Mouse (Mus musculus): Measurements from ENCODE around the gene Rpusd4.
A peak's percentile ranks its signal among the peaks of the same experiment; 100 is the strongest.

Gene Rpusd4

DNA sequence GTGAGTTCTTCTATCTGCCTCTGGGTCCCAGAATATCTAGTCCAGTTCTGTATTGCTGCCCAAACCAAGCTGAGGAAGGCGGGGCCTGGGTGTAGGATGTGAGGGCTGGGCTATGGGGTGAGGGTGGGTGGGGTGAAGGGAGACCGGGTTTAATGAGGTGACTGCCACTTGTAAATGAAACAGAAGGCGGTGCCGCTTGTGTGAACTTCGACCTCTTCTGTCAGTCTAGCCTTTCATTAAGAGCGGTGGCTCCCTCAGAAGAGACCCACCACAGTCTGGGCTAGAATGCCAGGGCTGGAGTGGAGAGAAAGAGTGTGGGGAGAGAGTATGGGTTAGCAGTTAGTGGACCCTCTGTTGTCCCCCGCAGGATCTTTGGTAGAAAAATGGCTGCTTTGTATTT is 22.3 kb downstream of the Rpusd4 start:
- peak; percentile 67 for DNase-seq

DNA sequence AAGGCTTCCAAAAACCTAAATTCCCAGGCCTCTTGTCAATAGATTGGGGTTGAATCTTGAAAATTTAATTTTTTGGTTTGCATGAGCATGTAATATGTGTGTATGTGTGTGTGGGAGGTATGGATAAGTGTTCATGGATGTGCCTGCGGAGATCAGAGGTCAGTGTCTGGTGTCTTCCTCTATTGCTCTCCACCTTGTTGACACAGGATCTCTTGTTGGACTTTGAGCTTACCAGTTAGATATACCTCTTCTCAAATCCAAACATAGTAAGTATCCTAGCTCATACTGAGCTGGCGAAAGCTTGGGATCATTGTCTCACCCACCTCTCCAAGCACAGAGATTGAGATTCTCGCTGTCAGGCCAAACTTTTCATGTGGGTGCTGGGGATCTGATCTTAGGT is 22.8 kb downstream of the Rpusd4 start:
- no peak for DNase-seq

DNA sequence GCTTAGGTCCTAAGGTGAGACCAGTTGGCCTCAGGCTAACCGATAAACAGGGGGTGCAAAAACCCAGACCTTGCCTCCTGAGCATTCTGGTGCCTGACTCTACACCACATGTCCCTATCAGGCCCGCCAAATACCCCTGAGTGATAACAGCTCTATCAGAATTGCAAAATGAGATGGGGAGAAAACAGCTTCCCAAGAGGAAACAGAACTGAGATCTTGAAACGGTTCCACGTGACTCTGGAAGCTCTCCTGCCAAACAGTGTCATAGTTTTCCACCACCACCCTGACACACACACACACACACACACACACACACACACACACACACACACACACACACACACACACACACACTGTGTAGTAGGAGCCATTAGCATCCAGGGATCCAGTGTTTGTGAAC is 23.3 kb downstream of the Rpusd4 start:
- no peak for DNase-seq

DNA sequence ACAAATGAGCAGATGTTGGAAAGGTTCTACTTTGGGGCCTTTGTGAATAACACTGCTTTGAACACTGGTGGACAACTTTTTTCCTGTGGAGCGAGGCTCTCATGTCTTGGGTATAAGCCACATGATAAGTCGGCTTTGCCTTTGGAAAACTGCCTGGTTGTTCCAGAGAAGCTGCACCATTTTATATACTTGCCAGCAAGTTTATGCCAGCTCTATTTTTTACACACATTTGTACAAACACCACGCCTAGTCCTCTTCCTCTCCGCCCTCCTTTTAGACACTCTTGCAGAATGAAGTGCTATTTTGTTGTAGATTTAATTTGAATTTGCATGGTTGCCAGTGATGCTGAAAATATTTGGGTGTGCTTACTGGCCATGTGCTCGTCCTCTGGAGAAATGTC is 25.8 kb downstream of the Rpusd4 start:
- DNase-seq: no peak

DNA sequence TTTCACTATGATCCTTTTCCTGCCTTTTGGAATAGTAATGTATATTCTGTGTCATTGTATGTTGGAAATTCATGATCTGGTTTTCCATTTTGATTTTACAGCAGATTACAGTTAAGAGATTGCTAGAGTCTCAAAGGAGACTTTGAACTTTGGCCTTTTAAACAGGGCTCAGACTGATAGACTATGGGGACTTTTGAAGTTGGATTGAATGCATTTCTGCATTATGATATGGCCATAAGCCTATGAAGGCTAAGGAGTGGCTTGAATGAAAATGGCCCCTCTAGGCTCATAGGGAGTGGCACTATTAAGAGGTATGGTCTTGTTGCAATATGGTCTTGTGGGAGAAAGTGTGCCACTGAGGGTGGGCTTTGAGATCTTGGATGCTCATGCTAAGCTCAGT is 30.1 kb downstream of the Rpusd4 start:
- DNase-seq: no peak

DNA sequence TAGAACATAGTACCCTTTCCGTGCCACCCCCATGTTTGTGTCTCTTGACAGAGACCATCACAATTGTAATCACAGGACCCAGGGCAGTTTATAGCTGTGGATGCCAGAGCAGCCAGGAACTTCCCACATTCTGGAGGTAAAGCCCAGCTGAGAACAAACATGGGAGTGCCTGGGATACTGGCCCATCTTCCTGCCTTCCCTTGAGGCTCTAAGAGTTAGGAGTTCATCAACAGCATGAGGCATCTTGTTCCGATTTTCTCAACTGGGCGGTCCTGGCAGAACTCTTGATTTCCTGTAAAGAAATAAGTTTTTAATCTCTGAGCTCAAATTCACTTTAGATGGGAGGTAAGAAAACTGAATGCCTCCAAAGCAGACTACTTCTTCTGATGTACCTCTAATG is 34.5 kb downstream of the Rpusd4 start:
- no peak for DNase-seq

DNA sequence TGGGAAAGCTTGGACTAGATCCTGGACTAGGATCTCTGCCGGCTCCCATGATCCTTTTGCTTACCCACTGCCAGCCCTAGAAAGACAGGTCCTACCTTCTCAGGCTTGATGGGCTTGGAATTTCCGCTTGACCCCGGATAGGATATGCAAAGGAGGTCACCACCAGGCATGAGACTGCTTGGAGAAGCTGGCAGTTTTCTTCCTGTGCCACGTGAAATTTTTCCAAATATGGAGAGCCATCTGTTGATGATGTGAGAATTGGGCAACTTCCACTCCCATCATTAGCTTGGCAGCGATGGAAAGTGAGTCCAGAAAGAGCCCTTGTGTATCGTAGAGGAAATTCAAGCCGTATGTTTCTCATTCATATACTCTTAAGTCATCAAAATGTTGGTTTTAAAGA is 39.8 kb downstream of the Rpusd4 start:
- DNase-seq: no peak

DNA sequence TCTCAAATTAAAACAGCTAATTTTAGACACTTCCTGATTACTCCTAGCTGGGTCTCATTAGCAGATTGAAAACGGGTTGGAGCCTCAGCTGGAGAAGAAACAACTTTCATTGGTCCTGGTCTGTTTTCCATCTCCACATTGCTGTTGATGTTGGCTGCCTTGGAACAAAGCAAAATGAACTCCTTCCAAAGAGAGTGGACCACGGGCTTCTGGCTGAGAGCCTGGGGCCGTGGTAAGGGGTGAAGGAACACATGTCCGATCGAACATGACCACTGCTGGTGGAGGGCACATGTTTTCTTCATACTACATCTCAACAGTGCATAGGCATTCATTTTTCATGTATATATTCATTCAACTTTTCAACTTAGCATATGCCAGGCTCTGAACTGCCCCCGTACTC is 42.7 kb downstream of the Rpusd4 start:
- DNase-seq: no peak

DNA sequence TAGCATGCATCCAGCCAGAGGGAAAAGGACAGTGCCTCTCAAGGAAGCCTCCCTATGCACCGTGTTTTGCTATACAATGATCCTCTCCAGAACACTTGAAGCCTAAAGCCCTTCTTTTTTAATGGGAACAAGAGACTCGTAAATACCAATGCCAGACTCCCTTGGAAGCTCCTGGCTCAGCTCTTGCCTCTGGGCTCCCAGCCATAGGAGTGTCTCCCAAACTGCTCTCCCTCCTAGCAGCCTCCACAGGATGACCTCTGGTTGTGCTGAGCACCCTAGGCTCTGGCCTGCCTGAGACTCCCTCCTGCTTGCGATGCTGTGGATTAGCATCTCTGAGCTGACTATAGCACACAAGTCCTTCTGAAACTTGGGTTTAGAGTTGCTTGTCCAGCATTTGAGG is 44.9 kb downstream of the Rpusd4 start:
- no peak for DNase-seq

DNA sequence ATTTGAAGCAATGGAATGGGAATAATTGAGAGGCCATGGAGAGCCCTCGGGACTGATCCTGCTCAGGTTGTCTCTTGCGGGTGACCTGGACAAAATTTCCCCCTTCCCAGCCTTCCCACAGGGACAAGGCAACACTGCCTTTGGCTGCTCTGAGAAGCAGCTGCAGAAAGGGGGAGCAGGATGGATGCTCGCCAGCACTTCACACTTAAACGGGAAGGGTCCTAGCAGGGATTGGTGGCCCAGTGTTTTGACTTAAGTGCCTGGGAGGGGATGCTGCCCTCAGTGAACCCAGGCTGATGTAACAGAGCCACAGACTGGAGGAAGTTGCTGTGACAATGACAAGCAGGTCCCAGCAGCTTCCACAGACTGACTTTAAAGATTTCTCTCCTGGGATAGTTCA is 45.9 kb downstream of the Rpusd4 start:
- DNase-seq: no peak

DNA sequence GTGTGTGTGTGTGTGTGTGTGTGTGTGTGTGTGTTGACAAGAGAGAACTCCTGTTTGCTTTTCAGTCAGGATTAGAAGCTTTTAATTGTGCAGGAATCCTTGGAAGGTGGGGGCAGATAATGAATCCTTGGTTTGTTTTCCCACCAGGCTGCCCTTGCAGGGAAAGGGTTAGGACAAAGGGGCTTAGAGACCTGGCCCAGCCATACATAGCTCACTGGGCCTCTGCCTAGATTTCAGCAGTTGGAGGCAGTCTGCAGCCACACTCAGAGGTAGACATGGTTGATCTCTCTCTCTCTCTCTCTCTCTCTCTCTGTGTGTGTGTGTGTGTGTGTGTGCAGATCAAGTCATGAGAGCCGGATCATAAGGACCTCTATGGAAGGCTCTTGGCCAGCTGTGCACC is 46.6 kb downstream of the Rpusd4 start:
- DNase-seq: no peak

DNA sequence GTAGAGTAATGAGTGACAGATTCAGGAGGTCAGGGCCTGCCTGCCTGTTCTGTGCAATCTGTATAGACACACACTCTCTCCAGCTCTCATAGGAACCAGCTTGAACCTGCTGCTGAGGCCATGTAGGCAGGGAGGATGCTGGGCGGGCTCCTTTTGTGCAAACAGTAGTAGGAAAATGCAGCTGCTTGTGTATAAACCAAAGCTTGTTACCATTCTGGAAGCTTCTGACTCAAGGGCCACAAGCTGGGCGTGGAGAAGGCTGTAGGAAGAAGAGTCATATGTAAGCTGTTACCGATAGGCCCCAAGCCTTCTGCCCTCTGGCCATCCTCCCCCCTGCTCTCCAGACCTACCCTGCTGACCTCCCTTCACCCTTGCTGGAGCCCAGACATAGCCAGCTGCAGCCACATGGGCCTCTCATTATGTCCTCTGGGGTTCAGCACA is 49.1 kb downstream of the Rpusd4 start:
- DNase-seq: no peak

DNA sequence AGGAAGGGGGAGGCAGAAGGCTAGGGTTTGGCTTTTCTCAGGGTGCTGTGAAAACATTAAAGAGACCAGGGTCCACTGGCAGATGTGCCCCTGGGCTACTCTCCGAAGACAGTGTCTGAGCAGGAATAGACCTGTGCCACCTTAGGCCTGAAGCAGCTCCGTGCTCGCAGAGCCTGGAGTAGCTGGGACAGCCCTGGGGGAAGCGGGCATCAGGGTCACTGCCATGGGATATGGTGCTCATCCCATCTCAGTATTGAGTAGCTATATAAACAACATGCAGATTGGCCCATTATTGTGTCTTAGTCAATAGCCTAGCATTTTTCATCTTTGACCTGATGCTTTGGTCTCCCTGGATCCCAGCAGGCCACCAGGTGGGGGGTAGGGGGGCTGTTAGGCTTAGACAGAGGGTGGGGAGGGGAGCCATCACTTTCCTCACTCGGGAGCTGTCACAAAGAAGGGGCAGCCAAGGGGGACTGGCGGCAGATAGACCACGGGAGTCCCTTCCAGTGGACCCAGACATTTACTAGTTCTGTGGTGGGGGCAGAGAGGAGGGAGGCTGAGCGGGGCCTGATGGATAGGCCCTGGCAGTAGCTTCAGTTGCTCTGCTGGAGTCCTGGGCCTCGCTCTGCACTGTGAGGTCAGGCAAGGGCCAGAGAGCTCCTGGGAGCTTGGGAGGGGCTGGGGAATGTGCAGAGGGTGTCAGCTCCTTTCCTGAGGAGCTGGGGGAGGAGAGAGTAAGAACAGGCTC is 49.7 kb downstream of the Rpusd4 start:
- peak; percentile 58 for DNase-seq

DNA sequence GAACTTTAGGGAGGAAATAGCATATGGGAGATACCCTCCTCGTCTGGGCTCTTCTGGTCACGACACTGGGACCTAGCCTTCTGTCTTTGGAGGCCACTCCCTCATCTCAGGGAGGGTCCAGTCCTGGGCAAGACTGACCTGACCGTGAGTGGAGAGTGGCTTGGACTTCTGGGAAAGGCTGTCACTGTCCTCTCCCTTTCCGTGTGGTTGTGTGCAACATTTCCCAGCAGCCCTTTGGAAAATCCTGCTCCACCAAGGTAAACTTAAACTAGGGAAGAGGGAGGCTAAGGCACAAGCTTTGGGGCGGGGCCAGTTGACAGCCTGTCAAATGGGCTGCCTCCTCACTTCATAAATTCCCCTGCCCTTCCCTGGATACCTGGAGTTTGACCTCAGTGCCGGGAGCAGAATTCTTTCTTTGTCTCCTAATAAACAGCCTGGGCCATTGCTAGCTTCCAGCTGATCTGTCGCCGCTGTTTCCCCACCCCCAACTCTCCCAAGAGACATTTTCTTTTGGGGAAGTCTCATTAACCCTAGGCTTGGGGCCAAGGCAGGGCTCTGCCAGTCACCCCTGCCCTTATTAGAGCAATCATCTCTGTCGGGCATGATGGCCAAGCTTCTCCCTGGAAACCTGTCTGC is 51.0 kb downstream of the Rpusd4 start:
- peak; percentile 66 for DNase-seq

DNA sequence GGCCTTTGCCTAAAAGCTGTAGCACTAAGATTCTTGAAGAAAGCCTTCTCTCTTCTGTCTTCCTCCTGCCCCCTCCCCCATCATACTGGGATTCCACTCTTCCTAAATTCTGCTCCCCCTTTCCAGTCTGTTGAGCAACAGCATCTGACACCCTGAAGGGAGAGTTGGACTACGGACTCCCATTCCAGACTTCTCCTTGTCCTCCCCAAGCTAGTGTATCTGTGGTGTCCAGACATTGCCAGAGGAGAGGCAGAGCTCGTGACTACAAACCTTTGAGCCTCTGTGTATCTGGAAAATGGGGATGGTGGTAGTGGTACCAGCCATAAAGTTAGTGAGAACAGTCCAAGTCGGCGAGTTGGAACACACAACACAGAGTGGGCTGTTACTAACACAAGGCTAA is 52.6 kb downstream of the Rpusd4 start:
- DNase-seq: peak; percentile 0

DNA sequence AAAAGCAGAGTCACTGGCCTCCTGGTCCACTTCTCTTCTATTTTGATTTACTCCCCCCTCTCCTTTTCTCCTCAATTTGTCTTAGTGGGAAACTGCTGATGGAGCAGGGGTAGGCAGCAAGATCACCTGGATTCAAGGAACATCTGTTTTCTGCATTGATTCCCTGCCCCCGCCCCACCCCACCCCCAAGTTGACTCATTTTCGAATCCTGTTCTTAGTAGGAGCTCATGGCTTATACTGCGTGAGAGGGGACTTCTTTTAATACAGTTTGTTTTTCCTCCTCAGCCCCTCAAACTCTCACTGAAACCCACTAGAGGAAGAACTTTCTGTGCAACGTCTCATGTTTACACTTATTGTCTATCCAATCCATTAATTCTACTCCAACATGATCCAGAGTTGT is 56.3 kb downstream of the Rpusd4 start:
- no peak for DNase-seq

DNA sequence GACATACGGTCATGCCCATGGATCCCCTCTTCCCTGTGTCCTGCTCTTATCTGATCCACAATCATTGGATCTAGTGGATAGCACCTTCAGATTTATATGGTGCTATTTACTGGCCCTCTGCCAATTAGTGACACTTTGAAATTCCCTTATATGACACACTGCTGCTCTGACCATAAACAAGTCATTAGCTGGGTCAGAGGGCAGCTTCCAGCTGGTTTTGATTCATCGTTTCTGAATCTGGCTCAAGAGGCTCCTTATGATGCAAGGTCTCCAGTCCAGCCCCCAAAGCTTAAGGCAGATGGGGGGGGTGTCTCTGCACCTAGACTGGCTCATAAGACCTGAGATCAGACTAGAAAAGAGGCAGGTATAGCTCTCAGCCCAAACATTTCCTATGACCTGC is 56.9 kb downstream of the Rpusd4 start:
- peak; percentile 62 for DNase-seq

DNA sequence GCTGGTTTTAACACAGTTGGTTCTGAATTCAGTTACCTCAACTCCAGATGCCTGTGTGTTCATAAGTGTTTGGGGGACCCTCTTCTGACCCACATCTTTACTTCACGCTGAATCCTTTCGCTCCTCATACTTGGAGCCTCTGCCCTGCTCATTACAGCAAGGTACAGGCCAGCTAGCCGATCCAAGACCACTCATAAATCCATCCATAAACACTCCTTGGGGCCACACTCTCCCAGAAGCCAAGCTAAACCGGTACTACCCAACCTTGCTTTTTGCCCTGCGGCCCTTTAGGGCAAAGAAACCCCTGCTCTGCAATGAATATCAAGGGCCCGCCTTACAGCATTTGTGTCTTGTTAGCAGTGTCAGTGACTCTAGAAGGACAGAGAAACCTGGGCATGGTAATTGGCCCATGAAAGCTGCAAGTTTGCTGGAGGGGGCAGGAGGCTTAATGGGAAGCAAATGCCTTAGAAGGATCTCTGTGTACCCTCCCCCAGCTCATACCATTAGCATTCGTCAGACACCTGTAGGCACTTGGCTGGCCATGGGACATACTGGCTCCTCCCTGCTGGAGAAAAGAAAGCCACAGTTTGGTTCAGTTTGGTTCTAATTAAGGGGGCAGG is 59.1 kb downstream of the Rpusd4 start:
- peak; percentile 77 for DNase-seq
